Mouse (Mus musculus) adrenal gland, adult 18-20 months (tissue): ENCODE data around the gene Spag8. TPM values are rescaled to one million over a fixed set of nuclear protein-coding genes. Genes with fewer than 3 reads are reported as not detected.

ENCODE experiments used
- DNase-seq, 2 experiments: peaks; one replicate each; pipeline ENCODE4 v3.0.0; 2021 to 2022; ENCODE audit warnings: low spot score in 2 of 2
- long read RNA-seq, 2 experiments: library from polyadenylated mRNA; stranded (forward); transcript quantifications; one replicate each; pipeline ENCODE4 v2.0.0; 2021
- total RNA-seq, 2 experiments: library from RNA; stranded (reverse); gene quantifications; 1 replicate in 1 of 2; 2 replicates in 1 of 2; pipeline ENCODE4 v1.2.3; 2021

The Spag8 gene
- under 1 TPM; 0.53 to 0.54 TPM for total RNA-seq
- long read RNA-seq, experiment 1: 0 reads
- long read RNA-seq, experiment 2, partial matches to known transcripts: 0 of 1 reads
- long read RNA-seq, experiment 2, other reads (novel, unspliced or antisense): 0 of 1 reads

- DNase-seq: no peak
Measured at GRCm38 (mm10) chr4:43653161-43654015, at the start of gene Spag8. TSS of gene Spag8 (minus strand) at chr4:43653594.

GRCm38 (mm10) chr4:43700707-43701106 lies 47.3 kb upstream of the Spag8 start, which contains the start of gene Olfr70:
TSS of gene Olfr70 (minus strand) at chr4:43700807.
- no peak for DNase-seq

- DNase-seq: no peak
Measured at GRCm38 (mm10) chr4:43696561-43696960, 43.2 kb upstream of the Spag8 start.

GRCm38 (mm10) chr4:43695249-43695671 lies 41.9 kb upstream of the Spag8 start:
- DNase-seq: no peak

GRCm38 (mm10) chr4:43694439-43695248 lies 41.2 kb upstream of the Spag8 start:
- no peak for DNase-seq

- DNase-seq: peak in 1 of 2 experiments; percentile 40
Measured at GRCm38 (mm10) chr4:43693806-43694241, 40.4 kb upstream of the Spag8 start.

- no peak for DNase-seq
Measured at GRCm38 (mm10) chr4:43691026-43691425, 37.6 kb upstream of the Spag8 start.

- no peak for DNase-seq
Measured at GRCm38 (mm10) chr4:43690021-43690420, 36.6 kb upstream of the Spag8 start.

GRCm38 (mm10) chr4:43679416-43680043 lies 26.1 kb upstream of the Spag8 start:
- DNase-seq: peak; percentile 24 to 36

GRCm38 (mm10) chr4:43678541-43678940 lies 25.1 kb upstream of the Spag8 start:
- no peak for DNase-seq

GRCm38 (mm10) chr4:43675608-43676007 lies 22.2 kb upstream of the Spag8 start:
- DNase-seq: no peak

GRCm38 (mm10) chr4:43674974-43675373 lies 21.6 kb upstream of the Spag8 start:
- no peak for DNase-seq

GRCm38 (mm10) chr4:43673703-43674102 lies 20.3 kb upstream of the Spag8 start:
- no peak for DNase-seq

- DNase-seq: peak; percentile 88 to 94
Measured at GRCm38 (mm10) chr4:43672070-43672469, 18.7 kb upstream of the Spag8 start.

- peak in 1 of 2 experiments; percentile 77 for DNase-seq
Measured at GRCm38 (mm10) chr4:43669428-43669794, 16.0 kb upstream of the Spag8 start.

GRCm38 (mm10) chr4:43668782-43669427 lies 15.5 kb upstream of the Spag8 start, which contains the start of the genes Tmem8b and Fam221b:
TSS of gene Tmem8b (plus strand) at chr4:43668971.
TSS of gene Fam221b (minus strand) at chr4:43669145.
- DNase-seq: peak; percentile 84 to 87

GRCm38 (mm10) chr4:43666412-43666811 lies 13.0 kb upstream of the Spag8 start:
- DNase-seq: no peak

GRCm38 (mm10) chr4:43657146-43657545 lies 3.8 kb upstream of the Spag8 start:
- DNase-seq: no peak

GRCm38 (mm10) chr4:43656339-43657109 lies 3.1 kb upstream of the Spag8 start, which contains the start of gene Hint2:
TSS of gene Hint2 (minus strand) at chr4:43656466.
- peak; percentile 83 to 86 for DNase-seq
